Mouse (Mus musculus): ENCODE data around the gene Dppa2. TPM values are rescaled to one million over a fixed set of nuclear protein-coding genes. Genes with fewer than 3 reads are reported as not detected.

Gene Dppa2
- total and polyA plus RNA-seq, 2 experiments from 2014 or later: not detected

DNA sequence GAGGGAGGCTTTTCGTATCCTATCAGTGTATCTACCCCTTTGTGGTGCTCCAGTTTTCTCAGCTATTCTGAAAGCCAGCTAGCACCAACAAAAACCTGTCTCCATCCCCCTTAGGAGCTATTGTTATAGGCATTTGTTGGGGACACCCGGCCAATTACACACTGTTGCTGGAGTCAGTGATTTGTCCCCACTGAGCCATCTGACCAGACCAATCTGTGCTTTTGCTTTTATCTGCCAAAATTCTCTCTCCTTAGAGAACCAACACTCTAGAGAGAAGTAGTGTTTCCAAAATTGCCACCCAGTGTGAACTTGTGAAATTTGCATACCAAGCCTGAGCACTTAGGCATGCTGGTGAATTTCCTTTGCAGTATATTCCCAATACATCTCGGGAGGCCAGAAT, 11.6 kb downstream of the Dppa2 start:
- DNase-seq (no peak), ATAC-seq (peak; percentile 23; the same call in 1 of the 2 replicates)
- Histone ChIP-seq H3K27ac (ENCODE audit: low read depth, low read length) (no peak overlapping the region), H3K36me3 (ENCODE audit: insufficient read depth) (no peaks in the 10 kb centered on the region), H3K4me3 (ENCODE audit: low read depth, low read length) (no peak overlapping the region), H3K9me3 (ENCODE audit: low read length) (no peaks in the 10 kb centered on the region), H3K9ac (no peak overlapping the region), H3K4me2 (ENCODE audit: low read depth) (no peak overlapping the region), H3K27me3 (ENCODE audit: insufficient read depth, low read length) (no peaks in the 10 kb centered on the region), H3K4me1 (ENCODE audit: insufficient read depth) (no peaks in the 10 kb centered on the region)
- WGBS: 77% methylated on average over 3 of the region's 3 CpGs
- TF ChIP-seq CTCF (IDR thresholded peaks at IDR 0.05; ENCODE audit: low read depth): no peak

DNA sequence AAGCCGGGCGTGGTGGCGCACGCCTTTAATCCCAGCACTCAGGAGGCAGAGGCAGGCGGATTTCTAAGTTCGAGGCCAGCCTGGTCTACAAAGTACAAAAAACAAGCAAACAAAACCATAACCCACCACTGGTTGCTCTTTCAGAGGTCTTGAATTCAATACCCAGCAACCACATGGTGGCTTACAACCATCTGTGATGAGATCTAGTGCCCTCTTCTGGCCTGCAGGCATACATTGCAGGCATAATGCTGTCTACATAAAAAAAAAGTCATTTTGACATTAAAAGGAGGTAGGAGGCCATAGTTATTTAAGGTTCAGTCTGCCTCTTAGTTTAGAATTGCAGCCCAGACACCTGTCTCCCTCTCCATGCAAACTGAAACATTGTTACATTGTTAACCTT, 17.1 kb downstream of the Dppa2 start:
- Histone ChIP-seq H3K36me3 (ENCODE audit: insufficient read depth) (no peaks in the 10 kb centered on the region), H3K9me3 (ENCODE audit: low read length) (no peaks in the 10 kb centered on the region), H3K4me3 (ENCODE audit: low read depth, low read length) (no peak overlapping the region), H3K4me1 (ENCODE audit: insufficient read depth) (no peaks in the 10 kb centered on the region), H3K27ac (ENCODE audit: low read depth, low read length) (no peak overlapping the region), H3K27me3 (ENCODE audit: insufficient read depth, low read length) (no peaks in the 10 kb centered on the region), H3K9ac (no peak overlapping the region), H3K4me2 (ENCODE audit: low read depth) (no peak overlapping the region)
- DNase-seq: no peak
- TF ChIP-seq CTCF (IDR thresholded peaks at IDR 0.05; ENCODE audit: low read depth): no peak; the same call in 1 of the 2 replicates
- no peak for ATAC-seq
- over 99% methylated on average over 6 of the region's 6 CpGs for WGBS

DNA sequence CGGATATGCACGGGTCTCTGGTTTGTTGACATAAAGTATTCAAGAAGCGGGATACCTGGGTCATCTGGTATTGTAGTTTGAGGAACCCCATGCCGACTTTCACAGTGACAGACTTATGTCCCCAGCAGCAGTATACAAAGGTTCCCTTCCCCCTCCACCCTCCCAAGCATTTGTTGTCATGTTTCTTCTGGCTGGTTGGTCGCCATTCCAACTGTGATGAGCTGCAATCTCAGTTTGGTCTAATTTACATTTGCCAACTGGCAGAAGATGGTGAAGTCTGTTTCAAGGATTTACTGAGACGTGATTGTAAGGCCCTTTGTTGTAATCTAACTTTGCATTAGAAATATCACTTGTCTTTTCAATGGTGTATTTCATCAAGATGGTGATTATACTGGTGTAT, 19.4 kb downstream of the Dppa2 start:
- 62% methylated on average over 6 of the region's 6 CpGs for WGBS
- Histone ChIP-seq H3K27me3 (ENCODE audit: insufficient read depth, low read length) (no peaks in the 10 kb centered on the region), H3K27ac (ENCODE audit: low read depth, low read length) (no peak overlapping the region), H3K36me3 (ENCODE audit: insufficient read depth) (no peaks in the 10 kb centered on the region), H3K4me3 (ENCODE audit: low read depth, low read length) (no peak overlapping the region), H3K4me1 (ENCODE audit: insufficient read depth) (no peaks in the 10 kb centered on the region), H3K9ac (no peak overlapping the region), H3K4me2 (ENCODE audit: low read depth) (no peak overlapping the region), H3K9me3 (ENCODE audit: low read length) (no peaks in the 10 kb centered on the region)
- DNase-seq (peak; percentile 9), ATAC-seq (peak; percentile 38; the same call in 1 of the 2 replicates)
- TF ChIP-seq CTCF (IDR thresholded peaks at IDR 0.05; ENCODE audit: low read depth): no peak

DNA sequence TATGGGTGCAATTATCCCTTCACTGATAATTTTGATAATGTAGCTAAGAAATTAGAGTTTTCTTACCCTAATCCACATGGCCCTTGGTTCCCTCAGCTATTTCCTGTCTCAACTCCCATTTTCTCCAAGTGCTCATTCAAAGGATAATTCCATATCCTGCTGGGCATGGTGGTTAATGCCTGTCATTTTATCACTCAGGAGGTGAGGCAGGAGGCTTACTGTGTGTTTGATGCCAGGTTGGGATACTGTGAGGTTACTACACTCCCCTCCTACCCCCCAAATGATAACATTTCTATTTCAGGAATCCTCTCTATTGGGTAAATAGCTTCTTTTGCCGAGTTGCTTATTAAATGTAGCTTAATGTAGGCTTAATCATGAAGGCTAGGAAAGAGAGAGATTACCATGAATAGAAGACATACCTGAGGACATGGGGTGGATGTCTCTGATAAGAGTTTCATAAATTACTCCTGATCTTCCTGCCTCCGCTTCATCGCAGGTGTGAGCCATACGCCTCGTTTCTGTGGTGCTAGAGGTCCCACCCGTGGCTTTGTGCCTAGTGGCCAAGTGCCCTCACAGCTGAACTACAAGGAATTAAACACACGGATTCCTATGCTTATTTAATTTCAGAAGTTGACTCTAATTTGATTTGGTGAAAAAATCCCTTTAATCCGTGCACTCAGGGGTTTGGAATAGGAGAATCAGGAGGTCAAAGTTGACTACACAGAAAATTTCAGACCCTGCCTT, 20.1 kb downstream of the Dppa2 start:
- H3K9ac ChIP-seq: no peak overlapping the region
- DNase-seq (no peak), ATAC-seq (peak; percentile 23; the same call in 1 of the 2 replicates)
- H3K4me1 ChIP-seq (ENCODE audit: insufficient read depth): no peaks in the 10 kb centered on the region
- no peak overlapping the region for H3K27ac ChIP-seq (ENCODE audit: low read depth, low read length)
- H3K27me3 ChIP-seq (ENCODE audit: insufficient read depth, low read length): no peaks in the 10 kb centered on the region
- no peaks in the 10 kb centered on the region for H3K36me3 ChIP-seq (ENCODE audit: insufficient read depth)
- no peak overlapping the region for H3K4me3 ChIP-seq (ENCODE audit: low read depth, low read length)
- H3K9me3 ChIP-seq (ENCODE audit: low read length): no peaks in the 10 kb centered on the region
- TF ChIP-seq CTCF (IDR thresholded peaks at IDR 0.05; ENCODE audit: low read depth): no peak
- WGBS: 89% methylated on average over 8 of the region's 8 CpGs
- no peak overlapping the region for H3K4me2 ChIP-seq (ENCODE audit: low read depth)

DNA sequence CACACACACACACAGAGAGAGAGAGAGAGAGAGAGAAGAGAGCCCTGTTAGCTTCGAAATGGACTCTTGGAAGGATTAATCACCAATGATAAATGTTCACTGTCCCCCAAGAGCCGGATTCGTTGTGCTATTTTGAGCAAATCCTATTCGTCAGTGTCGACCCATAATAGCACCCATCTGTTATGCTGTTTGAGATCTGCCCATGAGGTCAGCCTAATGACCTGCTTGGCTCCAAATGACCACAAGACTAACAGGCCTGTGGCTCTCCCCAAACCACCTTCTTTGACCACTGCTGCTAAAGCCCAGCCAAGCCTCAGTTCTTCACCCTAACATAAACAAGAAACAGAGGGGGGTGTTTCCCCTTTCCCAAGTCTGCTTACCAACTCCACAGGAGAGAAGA, 23.2 kb downstream of the Dppa2 start:
- Histone ChIP-seq H3K27ac (ENCODE audit: low read depth, low read length) (no peak overlapping the region), H3K36me3 (ENCODE audit: insufficient read depth) (no peaks in the 10 kb centered on the region), H3K4me1 (ENCODE audit: insufficient read depth) (no peaks in the 10 kb centered on the region), H3K4me2 (ENCODE audit: low read depth) (no peak overlapping the region), H3K9me3 (ENCODE audit: low read length) (no peaks in the 10 kb centered on the region), H3K4me3 (ENCODE audit: low read depth, low read length) (no peak overlapping the region), H3K9ac (no peak overlapping the region), H3K27me3 (ENCODE audit: insufficient read depth, low read length) (no peaks in the 10 kb centered on the region)
- DNase-seq (no peak), ATAC-seq (no peak)
- no peak for TF ChIP-seq CTCF (IDR thresholded peaks at IDR 0.05; ENCODE audit: low read depth)
- 87% methylated on average over 5 of the region's 5 CpGs for WGBS

DNA sequence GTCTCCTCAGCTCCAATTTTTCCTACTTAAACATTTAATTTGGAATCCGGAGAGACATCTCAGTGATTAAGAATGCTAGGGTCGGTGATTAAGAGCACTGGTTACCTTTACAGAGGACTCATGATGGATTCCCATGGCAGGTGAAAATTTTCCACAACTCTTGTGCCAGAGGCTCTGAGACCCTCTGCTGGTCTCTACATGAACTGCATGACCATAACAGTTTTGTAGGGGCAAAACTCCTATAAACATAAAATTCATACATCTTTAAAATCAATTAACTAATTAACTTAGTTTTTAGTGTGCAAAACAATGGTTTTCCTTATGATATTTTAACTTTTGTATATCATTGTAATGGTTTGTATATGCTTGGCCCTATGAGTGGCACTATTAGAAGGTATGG, 24.7 kb downstream of the Dppa2 start:
- Histone ChIP-seq H3K4me2 (ENCODE audit: low read depth) (no peak overlapping the region), H3K27ac (ENCODE audit: low read depth, low read length) (no peak overlapping the region), H3K4me3 (ENCODE audit: low read depth, low read length) (no peak overlapping the region), H3K9ac (no peak overlapping the region), H3K4me1 (ENCODE audit: insufficient read depth) (no peaks in the 10 kb centered on the region), H3K9me3 (ENCODE audit: low read length) (no peaks in the 10 kb centered on the region), H3K27me3 (ENCODE audit: insufficient read depth, low read length) (no peaks in the 10 kb centered on the region), H3K36me3 (ENCODE audit: insufficient read depth) (no peaks in the 10 kb centered on the region)
- 90% methylated on average over 2 of the region's 2 CpGs for WGBS
- DNase-seq: no peak
- no peak for TF ChIP-seq CTCF (IDR thresholded peaks at IDR 0.05; ENCODE audit: low read depth)
- no peak for ATAC-seq

DNA sequence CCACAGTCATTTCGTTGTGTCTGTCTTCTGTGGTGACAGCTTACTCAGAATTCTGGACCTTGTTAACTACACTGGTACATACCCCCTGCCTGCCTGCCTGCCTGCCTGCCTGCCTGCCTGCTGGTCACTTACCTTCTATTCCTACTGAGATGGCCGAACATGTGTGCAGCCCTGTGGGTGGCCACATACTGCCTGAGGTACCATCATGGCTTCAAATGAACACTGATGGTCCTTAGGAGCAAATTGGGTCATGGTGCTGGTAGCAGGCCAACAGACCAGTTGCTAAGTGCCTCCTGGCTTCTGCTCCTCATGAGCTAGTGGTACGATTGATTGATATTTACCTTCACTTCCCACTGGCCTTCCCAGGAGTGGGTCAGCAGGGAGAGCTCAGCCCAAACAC, 28.1 kb downstream of the Dppa2 start:
- Histone ChIP-seq H3K27me3 (ENCODE audit: insufficient read depth, low read length) (no peaks in the 10 kb centered on the region), H3K4me1 (ENCODE audit: insufficient read depth) (no peaks in the 10 kb centered on the region), H3K27ac (ENCODE audit: low read depth, low read length) (no peak overlapping the region), H3K4me3 (ENCODE audit: low read depth, low read length) (no peak overlapping the region), H3K9ac (no peak overlapping the region), H3K36me3 (ENCODE audit: insufficient read depth) (no peaks in the 10 kb centered on the region), H3K4me2 (ENCODE audit: low read depth) (no peak overlapping the region), H3K9me3 (ENCODE audit: low read length) (no peaks in the 10 kb centered on the region)
- DNase-seq: no peak
- 89% methylated on average over 3 of the region's 3 CpGs for WGBS
- no peak for TF ChIP-seq CTCF (IDR thresholded peaks at IDR 0.05; ENCODE audit: low read depth)
- ATAC-seq: no peak
